Mouse (Mus musculus) brain, embryonic 14.5 days (tissue): ENCODE measurements around the gene Gm17631.

Source experiments
- CTCF ChIP-seq: fragments of 200-500 bp; IDR thresholded peaks from 2 replicates; pipeline ENCODE4 v1.5.1; 2012; ENCODE audit warnings: inconsistent platforms, mild to moderate bottlenecking, moderate library complexity, borderline replicate concordance; ENCODE audit not compliant: insufficient read depth, insufficient read length; ENCODE audit errors: extremely low read depth
- POLR2A ChIP-seq: fragments of 200-500 bp; IDR thresholded peaks from 2 replicates; pipeline ENCODE4 v1.6.1; 2012; ENCODE audit warnings: mild to moderate bottlenecking, inconsistent platforms, borderline replicate concordance; ENCODE audit not compliant: poor library complexity, insufficient read depth, insufficient read length, severe bottlenecking; ENCODE audit errors: extremely low read depth

GRCm38 (mm10) chr6:129876549-129876948 lies 14.1 kb downstream of the Gm17631 start, which contains the start of gene Klra17:
- TF ChIP-seq CTCF (no peak), POLR2A (no peak)
